Mouse (Mus musculus) thymus, postnatal 14 days (tissue): Measurements from ENCODE around the gene Fam53a.

Experiments
- DNase-seq: peaks from one replicate; pipeline ENCODE4 v3.0.0; 2021

Gene Fam53a

GRCm38 (mm10) chr5:33630061-33630460 lies 626 bp upstream of the Fam53a start:
- peak; percentile 60 for DNase-seq

- DNase-seq, result peak; percentile 71
Measured at GRCm38 (mm10) chr5:33628820-33629300, 575 bp downstream of the Fam53a start.

- no peak for DNase-seq
Measured at GRCm38 (mm10) chr5:33627968-33628367, 1.5 kb downstream of the Fam53a start.

GRCm38 (mm10) chr5:33623766-33624165 lies 5.7 kb downstream of the Fam53a start:
- DNase-seq, result no peak

GRCm38 (mm10) chr5:33622671-33623070 lies 6.8 kb downstream of the Fam53a start:
- DNase-seq, result no peak

GRCm38 (mm10) chr5:33614391-33614790 lies 15.0 kb downstream of the Fam53a start:
- DNase-seq, result no peak

GRCm38 (mm10) chr5:33611795-33612194 lies 17.6 kb downstream of the Fam53a start:
- DNase-seq, result no peak

- no peak for DNase-seq
Measured at GRCm38 (mm10) chr5:33609226-33609625, 20.2 kb downstream of the Fam53a start.

- DNase-seq, result no peak
Measured at GRCm38 (mm10) chr5:33607434-33607833, 22.0 kb downstream of the Fam53a start.

GRCm38 (mm10) chr5:33606631-33607030 lies 22.8 kb downstream of the Fam53a start:
- no peak for DNase-seq

- no peak for DNase-seq
Measured at GRCm38 (mm10) chr5:33605314-33605713, 24.1 kb downstream of the Fam53a start.

- DNase-seq, result peak; percentile 46
Measured at GRCm38 (mm10) chr5:33593620-33594019, 35.8 kb downstream of the Fam53a start.

- peak; percentile 76 for DNase-seq
Measured at GRCm38 (mm10) chr5:33589221-33589888, 40.1 kb downstream of the Fam53a start.

GRCm38 (mm10) chr5:33588066-33588465 lies 41.4 kb downstream of the Fam53a start:
- no peak for DNase-seq

GRCm38 (mm10) chr5:33587498-33588058 lies 41.9 kb downstream of the Fam53a start:
- no peak for DNase-seq

- no peak for DNase-seq
Measured at GRCm38 (mm10) chr5:33580336-33580735, 49.1 kb downstream of the Fam53a start.

- DNase-seq, result no peak
Measured at GRCm38 (mm10) chr5:33574207-33574606, 55.2 kb downstream of the Fam53a start.

- no peak for DNase-seq
Measured at GRCm38 (mm10) chr5:33565886-33566285, 63.5 kb downstream of the Fam53a start.

GRCm38 (mm10) chr5:33556277-33556995 lies 73.0 kb downstream of the Fam53a start:
- no peak for DNase-seq
